Mouse (Mus musculus) megakaryocyte, embryonic 14.5 days (primary cell): ENCODE measurements at regions not wholly inside any gene's neighbourhood (a gene's known extent, or its start where the extent isn't known, plus 50 kb on each side); places are given as distances from the start of the nearest gene placed in this dataset.

ENCODE experiments used
- FLI1 ChIP-seq: IDR thresholded peaks from 2 replicates; pipeline ENCODE4 v1.6.1; 2012; ENCODE audit warnings: low read length, inconsistent platforms, mixed read lengths
- GATA1 ChIP-seq: IDR thresholded peaks from 3 replicates; pipeline ENCODE4 v1.6.1; 2012; ENCODE audit warnings: mixed read lengths, low read length, inconsistent platforms, borderline replicate concordance

DNA sequence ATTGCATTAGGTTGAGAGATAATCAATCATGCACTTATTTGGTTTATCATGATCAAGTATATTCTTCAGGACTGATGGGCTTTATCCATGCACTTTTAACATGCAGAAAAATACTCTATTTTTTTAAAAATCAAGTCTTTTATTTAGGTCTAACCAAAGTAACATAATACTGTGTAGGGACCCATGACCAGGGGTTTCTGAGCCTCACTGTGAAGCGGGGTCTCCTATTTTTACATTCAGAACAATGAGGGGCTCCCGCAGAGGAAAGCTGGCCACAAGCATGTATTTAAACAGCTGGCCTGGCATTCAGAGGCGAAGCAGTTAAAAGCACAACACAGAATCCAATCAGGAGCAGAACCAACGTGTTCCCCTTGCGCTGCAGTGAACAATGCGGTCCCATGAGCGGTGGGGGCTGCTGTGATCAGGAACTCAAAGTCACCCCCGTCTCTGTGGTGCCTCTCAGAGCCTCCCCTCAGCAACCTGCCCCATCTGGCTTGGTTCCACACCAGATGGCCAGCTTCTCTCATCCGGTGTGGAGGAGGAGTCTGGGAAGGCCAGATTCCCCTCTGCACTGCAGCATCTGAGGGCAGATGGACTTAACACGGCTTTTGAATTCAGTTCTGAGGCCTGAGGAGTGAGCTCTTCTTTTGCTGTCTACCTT lies 63.2 kb upstream of the Ubl3 start:
- TF ChIP-seq GATA1, result no peak
- no peak for TF ChIP-seq FLI1
